In the genomic region with DNA sequence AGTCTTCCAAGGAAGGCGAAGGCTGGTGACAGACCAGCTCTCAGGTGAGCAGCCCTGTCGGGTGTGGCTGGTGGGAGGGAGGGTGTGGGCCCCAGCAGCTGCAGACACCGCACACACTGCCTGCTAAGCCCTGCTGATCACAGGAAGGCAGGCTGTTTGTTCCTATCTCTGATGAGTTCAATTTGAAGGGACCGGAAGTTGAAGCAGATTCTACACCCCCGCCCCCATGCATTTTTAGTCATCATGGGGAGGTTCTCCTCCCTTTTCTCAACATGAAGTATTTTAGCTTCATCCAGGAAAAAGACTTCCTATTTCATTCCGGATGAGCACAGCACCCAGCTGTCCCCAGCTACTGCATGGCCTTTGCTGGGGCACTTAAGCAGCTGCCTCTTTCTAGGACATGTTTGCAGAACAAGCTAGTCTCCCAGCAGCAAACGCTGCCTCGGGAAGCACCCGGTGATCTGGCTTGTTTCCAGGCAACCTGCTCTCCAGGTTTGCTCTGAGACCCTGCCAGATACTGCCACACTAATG, we compare ENCODE assay signal across 9 mouse cellular contexts. TPM values are rescaled to one million over a fixed set of nuclear protein-coding genes. Genes with fewer than 3 reads are reported as not detected.
DNase-seq lines count a peak whose midpoint lies in the region; ATAC-seq and TF ChIP-seq lines count a peak whose summit lies in the region.
"Had no signal": no experiment of that assay in that cellular context is flagged by ENCODE, and none has a peak within 500 bp of the region (broad histone marks: within the 10 kb centered on the region; RNA-seq: fewer than 3 reads in every experiment).

No protein-coding gene starts in this region.

- H3K9me3 ChIP-seq in liver, embryonic 12.5 days (replicated peaks) = no peaks in the 10 kb centered on the region
- no peaks in the 10 kb centered on the region for H3K9me3 ChIP-seq in intestine, embryonic 15.5 days
- H3K9me3 ChIP-seq in limb, embryonic 10.5 days (replicated peaks) = no peaks in the 10 kb centered on the region

- H3K27me3 ChIP-seq in liver, embryonic 12.5 days (replicated peaks) = no peaks in the 10 kb centered on the region
- H3K27me3 ChIP-seq in cerebellum, adult 2 months (ENCODE audit: control insufficient read depth, insufficient read depth, low read length) = no peaks in the 10 kb centered on the region
- no peaks in the 10 kb centered on the region for H3K27me3 ChIP-seq in intestine, embryonic 15.5 days (replicated peaks)
- no peaks in the 10 kb centered on the region for H3K27me3 ChIP-seq in kidney, adult 2 months (replicated peaks; ENCODE audit: control insufficient read depth, insufficient read depth, low read length)
- H3K27me3 ChIP-seq in limb, embryonic 10.5 days (ENCODE audit: low read depth, poor library complexity, severe bottlenecking) = no peaks in the 10 kb centered on the region

- TF ChIP-seq CTCF in cerebellum, adult 2 months (IDR thresholded peaks at IDR 0.05; ENCODE audit: borderline replicate concordance, insufficient read depth, low read depth, low read length) = no peak
- TF ChIP-seq CTCF in kidney, adult 2 months (conservative IDR thresholded peaks at IDR 0.05; ENCODE audit: insufficient read depth, insufficient read length, low read depth, low read length) = no peak

- TF ChIP-seq POLR2A in cerebellum, adult 2 months (IDR thresholded peaks at IDR 0.05; ENCODE audit: borderline replicate concordance, insufficient read depth, low read length) = no peak
- TF ChIP-seq POLR2A in kidney, adult 2 months (IDR thresholded peaks at IDR 0.05; ENCODE audit: low read depth, low read length) = no peak

- no peak overlapping the region for H3K27ac ChIP-seq in liver, embryonic 12.5 days
- H3K27ac ChIP-seq in cerebellum, adult 2 months (ENCODE audit: insufficient read depth, low read length) = no peak overlapping the region
- peak overlapping the region; percentile 54 for H3K27ac ChIP-seq in intestine, embryonic 15.5 days
- H3K27ac ChIP-seq in kidney, adult 2 months (ENCODE audit: insufficient read depth, low read depth, low read length) = no peak overlapping the region
- H3K27ac ChIP-seq in limb, embryonic 10.5 days = no peak overlapping the region

- 55% methylated on average over 9 of the region's 9 CpGs for WGBS in liver, embryonic 12.5 days (ENCODE audit: insufficient replicate concordance)
- 55% methylated on average over 9 of the region's 9 CpGs for WGBS in cerebellum, adult 2 months
- WGBS in intestine, embryonic 15.5 days = 46% methylated on average over 9 of the region's 9 CpGs
- WGBS in kidney, adult 2 months = 56% methylated on average over 9 of the region's 9 CpGs
- 86% methylated on average over 9 of the region's 9 CpGs for WGBS in limb, embryonic 10.5 days

- H3K4me1 ChIP-seq in liver, embryonic 12.5 days = peaks cover 13% of the 10 kb centered on the region
- peaks cover 11% of the 10 kb centered on the region for H3K4me1 ChIP-seq in cerebellum, adult 2 months (ENCODE audit: control insufficient read depth, insufficient read depth, low read length)
- H3K4me1 ChIP-seq in intestine, embryonic 15.5 days (replicated peaks) = 0 out of 2 replicates have a peak, but pooled peaks cover 7% of the 10 kb centered on the region
- no peaks in the 10 kb centered on the region for H3K4me1 ChIP-seq in kidney, adult 2 months (ENCODE audit: control insufficient read depth, insufficient read depth, low read length)
- no peaks in the 10 kb centered on the region for H3K4me1 ChIP-seq in limb, embryonic 10.5 days

- H3K36me3 ChIP-seq in liver, embryonic 12.5 days = peaks cover 61% of the 10 kb centered on the region
- H3K36me3 ChIP-seq in intestine, embryonic 15.5 days = peaks cover 2% of the 10 kb centered on the region; the same call in 1 of the 2 replicates
- no peaks in the 10 kb centered on the region; the same call in 1 of the 2 replicates for H3K36me3 ChIP-seq in kidney, adult 2 months (ENCODE audit: control insufficient read depth, insufficient read depth, low read length)
- H3K36me3 ChIP-seq in limb, embryonic 10.5 days = peaks cover 67% of the 10 kb centered on the region

- H3K4me2 ChIP-seq in liver, embryonic 12.5 days = no peak overlapping the region
- peak overlapping the region; percentile 26 for H3K4me2 ChIP-seq in intestine, embryonic 15.5 days (replicated peaks)

- ATAC-seq in liver, embryonic 12.5 days = peak; percentile 60; the same call in 1 of the 2 replicates
- peak; percentile 91 for ATAC-seq in intestine, embryonic 15.5 days

- no peak for DNase-seq in liver
- DNase-seq in cerebellum, adult 2 months = peak; percentile 49 to 58
- DNase-seq in right cerebral cortex, postnatal 14 days = peak; percentile 26
- no peak for DNase-seq in kidney, adult 2 months
- no peak for DNase-seq in limb, embryonic 10.5 days (ENCODE audit: low spot score)
- DNase-seq in ovary, adult 18-20 months (ENCODE audit: low spot score) = no peak

- no peak overlapping the region for H3K4me3 ChIP-seq in liver, embryonic 12.5 days
- H3K4me3 ChIP-seq in cerebellum, adult 2 months (replicated peaks; ENCODE audit: insufficient read depth, low read depth, low read length) = no peak overlapping the region
- H3K4me3 ChIP-seq in intestine, embryonic 15.5 days (replicated peaks) = no peak overlapping the region
- no peak overlapping the region for H3K4me3 ChIP-seq in kidney, adult 2 months (ENCODE audit: insufficient read depth, low read depth, low read length)
- H3K4me3 ChIP-seq in limb, embryonic 10.5 days = no peak overlapping the region

- H3K9ac ChIP-seq in liver, embryonic 12.5 days = no peak overlapping the region
- H3K9ac ChIP-seq in intestine, embryonic 15.5 days = no peak overlapping the region

RNA-seq across cellular contexts. Expression of a gene that starts 28.0 kb away (rescaled TPM):
- not detected in 2 replicates for polyA plus RNA-seq in liver, embryonic 12.5 days (2016; fragmentation: Nextera tagmentation; extraction: Ambion mirVana)
- 0.15 and 0.49 TPM in 2 replicates for polyA plus RNA-seq in cerebellum, adult 2 months (2012; rRNA removed)
- polyA plus RNA-seq in intestine, embryonic 15.5 days (2015; fragmentation: Nextera tagmentation; extraction: Ambion mirVana) = 0.25 and 0.33 TPM in 2 replicates
- polyA plus RNA-seq in kidney, adult 2 months (2012; rRNA removed) = 0.16 TPM in 1 of 2 replicates, not detected in the other
- not detected in 2 replicates for polyA plus RNA-seq in limb, embryonic 10.5 days (2016; fragmentation: Nextera tagmentation; extraction: Ambion mirVana)
- polyA plus RNA-seq: limb, embryonic 14.5 days had no signal

RNA-seq across cellular contexts. Expression of a gene that starts 42.1 kb away (rescaled TPM):
- 3.1 and 5.2 TPM in 2 replicates for polyA plus RNA-seq in liver, embryonic 12.5 days (2016; fragmentation: Nextera tagmentation; extraction: Ambion mirVana)
- polyA plus RNA-seq in cerebellum, adult 2 months (2012; rRNA removed) = 68.9 and 81.5 TPM in 2 replicates
- 11.0 and 12.5 TPM in 2 replicates for polyA plus RNA-seq in intestine, embryonic 15.5 days (2015; fragmentation: Nextera tagmentation; extraction: Ambion mirVana)
- 13.7 and 14.6 TPM in 2 replicates for polyA plus RNA-seq in kidney, adult 2 months (2012; rRNA removed)
- polyA plus RNA-seq in limb, embryonic 10.5 days (2016; fragmentation: Nextera tagmentation; extraction: Ambion mirVana) = 8.8 and 11.9 TPM in 2 replicates

Comparison
In these comparisons a context has a peak if more than half of its experiments do, and no peak if none do; other contexts are left out.
1. DNase-seq: peak in cerebellum, adult 2 months (2 of 2) and right cerebral cortex, postnatal 14 days (single experiment); none in liver (single experiment), kidney, adult 2 months (single experiment), limb, embryonic 10.5 days (single experiment) and ovary, adult 18-20 months (single experiment).